Mouse (Mus musculus): ENCODE measurements around the gene Rccd1. TPM values are rescaled to one million over a fixed set of nuclear protein-coding genes. Genes with fewer than 3 reads are reported as not detected.

Gene Rccd1
- polyA plus RNA-seq, 1 experiment, result 12.2 TPM

DNA sequence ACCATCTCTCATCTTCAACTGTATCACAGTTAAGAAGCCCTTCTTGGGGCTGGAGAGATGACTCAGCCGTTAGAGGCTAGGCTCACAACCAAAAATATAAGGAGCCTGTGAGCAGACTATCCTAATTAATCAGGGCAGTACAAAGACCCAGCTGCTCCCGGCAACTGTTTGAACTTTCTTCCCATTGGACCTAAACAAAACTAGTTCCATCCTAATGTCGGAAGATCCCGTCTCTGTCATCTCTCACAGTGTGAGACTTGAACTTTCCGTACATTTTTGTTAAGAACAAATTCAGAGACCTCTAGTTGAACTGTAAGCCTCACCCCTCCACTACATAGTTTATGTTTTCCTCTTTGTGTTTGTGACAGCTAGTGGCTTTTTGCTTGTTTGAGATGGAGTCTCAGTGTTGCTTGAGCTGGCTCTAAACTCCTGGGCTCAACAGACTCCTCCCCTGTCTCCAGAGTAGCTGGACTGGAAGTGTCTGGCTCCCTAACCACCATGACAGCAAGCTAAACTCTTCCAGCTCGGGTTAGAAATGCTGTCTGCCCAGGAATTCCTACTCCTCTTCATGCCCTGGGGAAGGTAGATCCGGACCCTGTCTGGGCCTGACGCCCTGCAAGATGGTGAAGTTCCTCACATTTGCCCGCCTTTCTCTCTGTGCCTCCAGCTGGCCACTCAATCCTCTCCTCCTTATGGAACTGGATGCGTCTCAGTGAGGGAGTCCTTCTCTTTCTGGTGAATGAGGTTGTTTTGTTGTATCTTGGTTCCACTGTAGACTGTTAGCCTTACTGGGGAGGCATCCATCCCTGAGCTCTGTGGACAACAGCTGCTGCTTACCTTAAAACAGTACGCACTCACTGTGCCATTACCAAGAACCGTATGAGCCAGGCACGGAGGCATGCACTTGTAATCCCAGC lies 23.7 kb upstream of the Rccd1 start:
- no peak overlapping the region for H3K4me3 ChIP-seq (replicated peaks; ENCODE audit: extremely low read depth, low read depth, low read length)
- peaks cover 3% of the 10 kb centered on the region; the same call in 1 of the 2 replicates for H3K4me1 ChIP-seq (ENCODE audit: control insufficient read depth, insufficient read depth, low read length)
- no peak for TF ChIP-seq CTCF (IDR thresholded peaks at IDR 0.05; ENCODE audit: insufficient read depth, low read length)
- TF ChIP-seq POLR2A (IDR thresholded peaks at IDR 0.05; ENCODE audit: borderline replicate concordance, extremely low read depth, low read depth, low read length), result no peak
- WGBS, result 56% methylated on average over 13 of the region's 13 CpGs
- no peak for DNase-seq

DNA sequence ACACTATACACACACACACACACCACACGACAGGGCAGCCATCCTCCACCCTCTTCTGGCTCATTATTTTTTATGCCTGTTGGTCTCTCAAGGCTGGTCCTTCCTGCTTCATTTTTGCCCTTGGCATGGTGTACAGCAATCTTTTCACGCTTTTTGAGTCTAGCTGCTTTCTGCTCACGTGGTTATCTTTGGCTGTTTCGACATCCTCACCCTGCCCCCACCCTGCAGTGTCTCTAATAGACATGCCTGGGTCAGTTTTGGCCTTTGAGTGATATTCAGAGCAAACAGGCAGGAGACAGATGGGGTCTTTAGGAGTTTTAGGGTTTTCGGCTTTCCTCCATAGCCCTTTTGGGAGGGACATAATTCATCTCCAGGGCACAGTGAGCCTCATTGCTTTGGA lies 22.6 kb upstream of the Rccd1 start:
- TF ChIP-seq POLR2A (IDR thresholded peaks at IDR 0.05; ENCODE audit: borderline replicate concordance, extremely low read depth, low read depth, low read length) (no peak), CTCF (IDR thresholded peaks at IDR 0.05; ENCODE audit: insufficient read depth, low read length) (no peak)
- WGBS, result 65% methylated on average over 5 of the region's 5 CpGs
- Histone ChIP-seq H3K4me3 (replicated peaks; ENCODE audit: extremely low read depth, low read depth, low read length) (no peak overlapping the region), H3K4me1 (ENCODE audit: control insufficient read depth, insufficient read depth, low read length) (peaks cover 3% of the 10 kb centered on the region; the same call in 1 of the 2 replicates)
- no peak for DNase-seq

DNA sequence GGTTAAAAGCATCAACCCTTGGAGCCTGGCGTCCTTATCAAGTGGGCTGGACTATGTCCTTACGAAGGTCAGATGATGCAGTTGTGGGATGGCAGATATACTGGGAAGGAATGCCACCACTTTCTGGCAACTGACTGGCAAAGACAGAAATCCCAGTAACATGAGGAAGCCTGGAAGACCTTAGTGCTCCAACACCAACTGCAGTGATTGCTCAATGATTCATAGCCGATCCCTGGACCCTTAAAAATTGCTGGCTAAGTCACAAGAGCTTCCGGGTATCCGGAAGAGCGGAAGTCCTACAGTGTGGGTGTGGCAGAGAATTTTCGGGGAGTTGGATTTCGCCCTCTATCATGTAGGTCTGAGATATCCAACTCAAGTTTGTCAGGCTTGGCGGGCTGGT lies 21.9 kb upstream of the Rccd1 start:
- 84% methylated on average over 9 of the region's 9 CpGs for WGBS
- peaks cover 3% of the 10 kb centered on the region; the same call in 1 of the 2 replicates for H3K4me1 ChIP-seq (ENCODE audit: control insufficient read depth, insufficient read depth, low read length)
- no peak for DNase-seq
- TF ChIP-seq POLR2A (IDR thresholded peaks at IDR 0.05; ENCODE audit: borderline replicate concordance, extremely low read depth, low read depth, low read length) (no peak), CTCF (IDR thresholded peaks at IDR 0.05; ENCODE audit: insufficient read depth, low read length) (no peak)
- no peak overlapping the region for H3K4me3 ChIP-seq (replicated peaks; ENCODE audit: extremely low read depth, low read depth, low read length)

DNA sequence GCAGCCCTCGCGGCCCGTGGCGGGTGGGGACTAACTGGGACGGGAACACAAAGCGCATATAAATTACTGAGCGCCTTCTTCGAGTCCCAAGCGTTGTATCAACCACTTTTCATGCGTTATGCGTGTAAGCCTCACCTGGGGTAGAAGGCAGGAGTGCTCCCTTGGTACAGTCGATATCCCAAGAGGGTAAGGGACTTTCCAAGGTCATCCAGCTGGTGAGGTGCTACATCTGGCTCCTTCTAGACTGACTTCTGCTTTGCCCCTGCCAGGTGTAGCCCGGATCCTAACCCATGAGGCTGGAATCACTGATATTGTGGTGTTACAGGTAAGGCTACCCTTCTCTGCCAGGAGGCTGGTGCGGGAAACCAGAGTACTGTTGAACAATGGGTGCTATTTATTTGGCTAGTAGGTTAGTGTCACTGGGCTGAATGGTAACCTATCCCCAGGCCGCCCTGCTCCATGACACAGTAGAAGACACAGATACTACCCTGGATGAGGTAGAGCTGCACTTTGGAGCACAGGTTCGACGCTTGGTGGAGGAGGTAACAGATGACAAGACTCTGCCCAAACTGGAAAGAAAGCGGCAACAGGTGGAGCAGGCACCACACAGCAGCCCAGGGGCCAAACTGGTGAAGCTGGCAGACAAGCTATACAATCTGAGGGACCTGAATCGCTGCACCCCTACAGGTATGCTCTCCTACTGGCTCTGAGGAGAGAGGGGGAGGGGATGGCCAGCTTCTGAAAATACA lies 19.2 kb upstream of the Rccd1 start:
- no peak for DNase-seq

DNA sequence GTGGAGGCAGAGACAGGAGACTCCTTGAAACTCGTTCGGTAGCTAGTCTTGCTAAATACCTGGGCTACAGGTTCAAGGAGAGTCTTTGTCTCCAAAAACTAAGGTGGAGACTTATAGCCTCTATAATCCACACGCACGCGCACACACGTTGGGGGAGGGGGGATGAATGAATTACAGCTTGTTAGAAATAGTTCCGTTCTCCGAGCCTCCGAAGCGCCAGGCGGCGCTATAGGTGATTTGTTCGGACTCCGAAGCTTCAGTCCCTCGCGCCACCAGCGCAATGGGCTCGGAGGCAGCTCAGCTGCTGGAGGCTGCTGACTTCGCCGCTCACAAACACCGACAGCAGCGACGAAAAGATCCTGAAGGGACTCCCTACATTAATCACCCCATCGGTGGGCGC lies 18.6 kb upstream of the Rccd1 start, which contains the start of gene Hddc3:
Gene Hddc3 (plus strand): TSS at position 247 of the 400 bp plus-strand sequence.
- 1% methylated on average over 25 of the region's 25 CpGs for whole genome bisulfite sequencing
- TF ChIP-seq CTCF (IDR thresholded peaks at IDR 0.05; ENCODE audit: insufficient read depth, low read length) (peak; percentile 81), POLR2A (IDR thresholded peaks at IDR 0.05; ENCODE audit: borderline replicate concordance, extremely low read depth, low read depth, low read length) (peak; percentile 92; the same call in 1 of the 2 replicates)
- DNase-seq, result peak; percentile 94
- Histone ChIP-seq H3K4me1 (ENCODE audit: control insufficient read depth, insufficient read depth, low read length) (peaks cover 7% of the 10 kb centered on the region; the same call in 1 of the 2 replicates), H3K4me3 (replicated peaks; ENCODE audit: extremely low read depth, low read depth, low read length) (peak within 1 kb of the TSS; percentile 96)

More for the DNA sequence above, 19.2 kb upstream of the Rccd1 start:
- Histone ChIP-seq H3K4me3 (replicated peaks; ENCODE audit: extremely low read depth, low read depth, low read length) (peak overlapping the region; percentile 96), H3K4me1 (ENCODE audit: control insufficient read depth, insufficient read depth, low read length) (peaks cover 7% of the 10 kb centered on the region; the same call in 1 of the 2 replicates)
- WGBS, result 24% methylated on average over 19 of the region's 19 CpGs
- no peak for TF ChIP-seq CTCF (IDR thresholded peaks at IDR 0.05; ENCODE audit: insufficient read depth, low read length)
- TF ChIP-seq POLR2A (IDR thresholded peaks at IDR 0.05; ENCODE audit: borderline replicate concordance, extremely low read depth, low read depth, low read length), result no peak

DNA sequence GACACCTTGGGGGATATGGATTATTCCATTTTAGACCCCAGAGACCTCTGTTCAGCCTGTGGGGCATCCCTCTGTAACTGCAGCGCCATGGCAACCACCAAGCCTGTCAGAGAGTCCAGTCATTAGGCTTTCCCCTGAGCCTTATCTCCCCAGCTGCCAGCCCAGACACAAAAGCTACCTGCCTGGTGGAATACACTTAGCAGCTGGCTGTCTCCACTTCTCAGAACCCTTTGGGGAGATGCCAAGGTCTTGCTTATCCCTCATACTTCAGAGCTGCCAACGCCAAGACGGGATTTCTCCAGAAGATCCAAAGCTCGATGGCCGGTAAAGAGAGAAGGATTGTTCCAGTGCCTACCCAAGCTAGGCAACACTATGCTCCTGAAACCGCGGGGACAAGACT lies 17.5 kb upstream of the Rccd1 start:
- 65% methylated on average over 7 of the region's 7 CpGs for WGBS
- no peak for DNase-seq
- H3K4me3 ChIP-seq (replicated peaks; ENCODE audit: extremely low read depth, low read depth, low read length), result no peak overlapping the region

DNA sequence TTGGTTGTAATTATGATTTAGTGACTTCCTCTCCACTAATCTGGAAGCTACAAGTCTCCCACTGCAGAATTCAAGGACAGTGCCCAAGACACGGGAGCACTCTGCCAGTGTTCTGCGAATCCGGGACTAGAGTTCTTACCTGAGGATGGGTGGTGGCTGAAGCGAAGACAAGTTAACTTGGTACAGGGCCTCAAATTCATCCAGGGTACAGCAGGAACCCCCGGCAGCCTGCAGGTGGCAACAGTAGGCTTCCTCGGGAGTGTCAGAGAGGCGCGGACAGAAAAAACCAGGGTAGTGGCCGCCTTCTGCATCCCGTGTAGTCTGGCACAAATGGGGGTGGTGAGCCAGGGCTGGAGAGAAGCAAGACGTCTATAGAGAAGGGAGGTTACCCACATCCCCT lies 16.5 kb upstream of the Rccd1 start, which contains the start of gene Unc45a:
Gene Unc45a (minus strand): TSS at position 213 of the 400 bp plus-strand sequence.
- H3K4me3 ChIP-seq (replicated peaks; ENCODE audit: extremely low read depth, low read depth, low read length), result peak within 1 kb of the TSS; percentile 81
- peaks cover 7% of the 10 kb centered on the region; the same call in 1 of the 2 replicates for H3K4me1 ChIP-seq (ENCODE audit: control insufficient read depth, insufficient read depth, low read length)
- 0 out of 2 replicates have a peak, but pooled peaks have one; percentile 23 for TF ChIP-seq POLR2A (IDR thresholded peaks at IDR 0.05; ENCODE audit: borderline replicate concordance, extremely low read depth, low read depth, low read length)
- peak; percentile 52 for TF ChIP-seq CTCF (IDR thresholded peaks at IDR 0.05; ENCODE audit: insufficient read depth, low read length)
- DNase-seq, result peak; percentile 60
- 2% methylated on average over 11 of the region's 11 CpGs for WGBS

More for the DNA sequence above, 17.5 kb upstream of the Rccd1 start:
- H3K4me1 ChIP-seq (ENCODE audit: control insufficient read depth, insufficient read depth, low read length), result peaks cover 7% of the 10 kb centered on the region; the same call in 1 of the 2 replicates
- TF ChIP-seq POLR2A (IDR thresholded peaks at IDR 0.05; ENCODE audit: borderline replicate concordance, extremely low read depth, low read depth, low read length), result no peak
- no peak for TF ChIP-seq CTCF (IDR thresholded peaks at IDR 0.05; ENCODE audit: insufficient read depth, low read length)

DNA sequence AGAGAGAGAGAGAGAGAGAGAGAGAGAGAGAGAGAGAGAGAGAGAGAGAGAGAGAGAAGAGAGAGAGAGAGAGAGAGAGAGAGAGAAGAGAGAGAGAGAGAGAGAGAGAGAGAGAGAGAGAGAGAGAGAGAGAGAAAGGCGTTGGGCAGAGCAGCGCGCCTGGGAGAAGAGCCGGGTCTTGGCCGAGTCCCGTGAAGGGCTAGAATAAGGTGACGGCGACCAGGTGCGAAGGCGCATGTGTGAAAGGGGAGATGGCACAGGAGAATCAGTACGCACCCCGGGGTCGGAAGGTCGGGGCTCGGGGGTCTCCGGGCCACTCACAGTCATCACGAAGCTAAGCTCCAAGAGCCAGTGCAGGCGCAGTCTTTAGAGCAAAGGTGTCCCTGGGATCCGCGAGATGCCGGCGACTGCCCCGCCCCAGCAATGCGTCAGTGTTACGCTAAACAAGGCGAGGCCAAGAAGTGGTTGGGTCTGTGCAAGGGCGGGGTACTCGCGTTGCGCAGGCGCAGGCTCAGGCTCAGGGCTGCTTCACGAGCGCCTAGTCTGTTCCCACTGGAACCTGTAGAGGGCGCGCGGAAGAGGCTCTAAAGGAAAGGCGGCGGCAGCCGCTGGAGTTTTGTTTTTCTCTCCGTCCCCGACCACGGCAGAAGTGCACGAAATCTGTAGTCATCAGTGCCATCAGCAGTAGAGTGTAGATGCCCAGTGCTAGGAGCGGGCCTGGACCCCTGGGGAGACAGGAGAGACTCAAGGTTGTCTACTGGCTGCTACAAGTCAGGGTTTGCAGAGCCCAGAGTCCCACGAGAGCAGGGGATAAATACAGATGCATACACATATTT lies 15.8 kb upstream of the Rccd1 start:
- WGBS, result under 1% methylated on average over 45 of the region's 45 CpGs
- peak; percentile 97 for DNase-seq
- Histone ChIP-seq H3K4me3 (replicated peaks; ENCODE audit: extremely low read depth, low read depth, low read length) (peak overlapping the region; percentile 81), H3K4me1 (ENCODE audit: control insufficient read depth, insufficient read depth, low read length) (peaks cover 7% of the 10 kb centered on the region; the same call in 1 of the 2 replicates)
- TF ChIP-seq POLR2A (IDR thresholded peaks at IDR 0.05; ENCODE audit: borderline replicate concordance, extremely low read depth, low read depth, low read length) (peak; percentile 85; the same call in 1 of the 2 replicates), CTCF (IDR thresholded peaks at IDR 0.05; ENCODE audit: insufficient read depth, low read length) (peak; percentile 52)
